Mouse (Mus musculus) megakaryocyte, embryonic 14.5 days (primary cell): Measurements from ENCODE around the gene Gjc1.

ENCODE experiments used
- FLI1 ChIP-seq: IDR thresholded peaks from 2 replicates; pipeline ENCODE4 v1.6.1; 2012; ENCODE audit warnings: low read length, inconsistent platforms, mixed read lengths
- GATA1 ChIP-seq: IDR thresholded peaks from 3 replicates; pipeline ENCODE4 v1.6.1; 2012; ENCODE audit warnings: mixed read lengths, low read length, inconsistent platforms, borderline replicate concordance

DNA sequence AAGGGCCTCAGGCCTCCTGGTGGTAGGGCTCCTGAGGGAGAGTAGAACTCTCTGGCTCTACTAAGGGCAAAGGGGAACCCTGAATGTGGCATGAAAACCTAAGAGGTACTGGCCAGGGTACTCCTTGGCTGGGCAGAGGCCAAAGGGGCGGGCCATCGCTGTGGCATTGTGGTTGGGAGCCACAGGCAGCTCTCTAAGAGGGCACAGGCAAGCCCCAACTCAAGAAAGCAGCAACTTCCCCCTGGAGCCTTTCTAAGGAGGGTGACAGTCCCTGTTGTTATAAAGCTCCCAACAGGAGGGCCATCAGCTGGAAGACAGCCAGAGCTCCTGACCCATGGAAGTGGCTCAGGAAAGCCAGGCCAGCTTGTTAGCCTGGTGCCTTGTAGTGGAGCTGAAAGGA lies 60.5 kb downstream of the Gjc1 start:
- TF ChIP-seq GATA1 (no peak), FLI1 (no peak)
